Mouse (Mus musculus) midbrain, embryonic 11.5 days (tissue): ENCODE measurements at regions not wholly inside any gene's neighbourhood (a gene's known extent, or its start where the extent isn't known, plus 50 kb on each side); places are given as distances from the start of the nearest gene placed in this dataset.

ENCODE experiments used
- ATAC-seq: fragments of 200-750 bp; cut with Nextera tagmentation; 2 replicates; pipeline ENCODE4 v1.8.0; 2017; ENCODE audit warnings: moderate TSS enrichment, moderate library complexity; ENCODE audit not compliant: low FRiP score
- DNase-seq: peaks from one replicate; pipeline ENCODE4 v3.0.0; 2015; ENCODE audit warnings: low spot score; ENCODE audit errors: missing footprints
- H3K27ac ChIP-seq: fragments of 300-500 bp; sonication (generic); 2 replicates; pipeline ENCODE4 v1.5.1; 2014; ENCODE audit warnings: low read depth, low read length
- H3K27me3 ChIP-seq: fragments of 300-500 bp; sonication (generic); 2 replicates; pipeline ENCODE4 v1.6.1; 2014; ENCODE audit warnings: mild to moderate bottlenecking, low read length, moderate library complexity, mixed read lengths; ENCODE audit not compliant: control insufficient read depth, insufficient read depth
- H3K36me3 ChIP-seq: fragments of 300-500 bp; sonication (generic); 2 replicates; pipeline ENCODE4 v1.6.1; 2014; ENCODE audit warnings: mild to moderate bottlenecking, low read length, moderate library complexity, mixed read lengths; ENCODE audit not compliant: control insufficient read depth, insufficient read depth
- H3K4me1 ChIP-seq: fragments of 300-500 bp; sonication (generic); 2 replicates; pipeline ENCODE4 v1.6.1; 2014; ENCODE audit warnings: low read length; ENCODE audit not compliant: control insufficient read depth, insufficient read depth
- H3K4me2 ChIP-seq: fragments of 300-500 bp; sonication (generic); 2 replicates; pipeline ENCODE4 v1.6.1; 2014; ENCODE audit warnings: mild to moderate bottlenecking, moderate library complexity
- H3K4me3 ChIP-seq: fragments of 300-500 bp; sonication (generic); 2 replicates; pipeline ENCODE4 v1.5.1; 2014; ENCODE audit warnings: low read depth, low read length
- H3K9ac ChIP-seq: fragments of 300-500 bp; sonication (generic); 2 replicates; pipeline ENCODE4 v1.6.1; 2014; ENCODE audit warnings: low read length
- H3K9me3 ChIP-seq: fragments of 300-500 bp; sonication (generic); 2 replicates; pipeline ENCODE4 v1.6.1; 2016; ENCODE audit warnings: low read length; ENCODE audit not compliant: control insufficient read depth
- WGBS: fragments of 180-500 bp; shearing (Covaris S2); extraction: QIAGEN DNeasy Blood & Tissue Kit; methylation state at CpG from one replicate; pipeline ENCODE4 v1.1.7; 2014; 5-methylcytosine and 5-hydroxymethylcytosine counted together

- ATAC-seq (no peak), DNase-seq (no peak)
- Histone ChIP-seq H3K4me1 (no peaks in the 10 kb centered on the region), H3K27me3 (no peaks in the 10 kb centered on the region), H3K9me3 (no peaks in the 10 kb centered on the region), H3K27ac (no peak overlapping the region), H3K9ac (no peak overlapping the region), H3K36me3 (no peaks in the 10 kb centered on the region), H3K4me3 (no peak overlapping the region), H3K4me2 (no peak overlapping the region)
- WGBS = 61% methylated on average over 2 of the region's 2 CpGs
Measured at GRCm38 (mm10) chr7:36352761-36353160, 345.2 kb upstream of the Tshz3 start.

GRCm38 (mm10) chr7:36350616-36351015, 347.3 kb upstream of the Tshz3 start:
- H3K9ac ChIP-seq = no peak overlapping the region
- no peak overlapping the region for H3K4me3 ChIP-seq
- WGBS = 83% methylated on average over 4 of the region's 4 CpGs
- DNase-seq (no peak), ATAC-seq (no peak)
- no peaks in the 10 kb centered on the region for H3K36me3 ChIP-seq
- no peak overlapping the region for H3K27ac ChIP-seq
- no peaks in the 10 kb centered on the region for H3K9me3 ChIP-seq
- no peaks in the 10 kb centered on the region for H3K27me3 ChIP-seq
- no peak overlapping the region for H3K4me2 ChIP-seq
- H3K4me1 ChIP-seq = no peaks in the 10 kb centered on the region

- H3K4me2 ChIP-seq = no peak overlapping the region
- H3K27ac ChIP-seq = no peak overlapping the region
- H3K9me3 ChIP-seq = no peaks in the 10 kb centered on the region
- no peak overlapping the region for H3K4me3 ChIP-seq
- WGBS = 93% methylated on average over 8 of the region's 8 CpGs
- H3K36me3 ChIP-seq = no peaks in the 10 kb centered on the region
- no peaks in the 10 kb centered on the region for H3K4me1 ChIP-seq
- no peak overlapping the region for H3K9ac ChIP-seq
- ATAC-seq (no peak), DNase-seq (no peak)
- no peaks in the 10 kb centered on the region for H3K27me3 ChIP-seq
Measured at GRCm38 (mm10) chr7:36348195-36348594, 349.7 kb upstream of the Tshz3 start.

GRCm38 (mm10) chr7:36334857-36335256, 363.1 kb upstream of the Tshz3 start:
- H3K4me1 ChIP-seq = no peaks in the 10 kb centered on the region
- H3K4me2 ChIP-seq = no peak overlapping the region
- H3K4me3 ChIP-seq = no peak overlapping the region
- ATAC-seq = no peak
- H3K27me3 ChIP-seq = no peaks in the 10 kb centered on the region
- H3K9me3 ChIP-seq = no peaks in the 10 kb centered on the region
- WGBS = 90% methylated on average over 5 of the region's 5 CpGs
- DNase-seq = no peak
- H3K9ac ChIP-seq = no peak overlapping the region
- H3K36me3 ChIP-seq = no peaks in the 10 kb centered on the region
- H3K27ac ChIP-seq = no peak overlapping the region

- DNase-seq (no peak), ATAC-seq (no peak)
- WGBS = 58% methylated on average over 5 of the region's 5 CpGs
- H3K36me3 ChIP-seq = no peaks in the 10 kb centered on the region
- H3K4me3 ChIP-seq = no peak overlapping the region
- no peaks in the 10 kb centered on the region for H3K4me1 ChIP-seq
- no peak overlapping the region for H3K4me2 ChIP-seq
- H3K9me3 ChIP-seq = no peaks in the 10 kb centered on the region
- no peaks in the 10 kb centered on the region for H3K27me3 ChIP-seq
- H3K9ac ChIP-seq = no peak overlapping the region
- H3K27ac ChIP-seq = no peak overlapping the region
Measured at GRCm38 (mm10) chr7:36334091-36334490, 363.8 kb upstream of the Tshz3 start.

- DNase-seq (no peak), ATAC-seq (no peak)
- H3K9me3 ChIP-seq = no peaks in the 10 kb centered on the region
- no peaks in the 10 kb centered on the region for H3K27me3 ChIP-seq
- WGBS = 72% methylated on average over 7 of the region's 7 CpGs
- H3K36me3 ChIP-seq = no peaks in the 10 kb centered on the region
- no peak overlapping the region for H3K27ac ChIP-seq
- H3K4me2 ChIP-seq = no peak overlapping the region
- no peak overlapping the region for H3K4me3 ChIP-seq
- no peaks in the 10 kb centered on the region for H3K4me1 ChIP-seq
- H3K9ac ChIP-seq = no peak overlapping the region
Measured at GRCm38 (mm10) chr7:36332633-36333032, 365.3 kb upstream of the Tshz3 start.

GRCm38 (mm10) chr7:36328141-36328540, 369.8 kb upstream of the Tshz3 start:
- no peak overlapping the region for H3K4me3 ChIP-seq
- no peaks in the 10 kb centered on the region for H3K9me3 ChIP-seq
- WGBS = 93% methylated on average over 2 of the region's 2 CpGs
- H3K4me1 ChIP-seq = no peaks in the 10 kb centered on the region
- H3K36me3 ChIP-seq = no peaks in the 10 kb centered on the region
- H3K9ac ChIP-seq = no peak overlapping the region
- H3K27ac ChIP-seq = no peak overlapping the region
- ATAC-seq (no peak), DNase-seq (no peak)
- no peak overlapping the region for H3K4me2 ChIP-seq
- H3K27me3 ChIP-seq = no peaks in the 10 kb centered on the region

- Histone ChIP-seq H3K4me1 (no peaks in the 10 kb centered on the region), H3K27me3 (no peaks in the 10 kb centered on the region), H3K4me2 (no peak overlapping the region), H3K9ac (no peak overlapping the region), H3K9me3 (no peaks in the 10 kb centered on the region), H3K27ac (no peak overlapping the region), H3K4me3 (no peak overlapping the region), H3K36me3 (no peaks in the 10 kb centered on the region)
- ATAC-seq (no peak), DNase-seq (no peak)
- 80% methylated on average over 1 of the region's 1 CpGs for WGBS
Measured at GRCm38 (mm10) chr7:36324035-36324434, 373.9 kb upstream of the Tshz3 start.

- Histone ChIP-seq H3K9me3 (no peaks in the 10 kb centered on the region), H3K4me2 (no peak overlapping the region), H3K27me3 (no peaks in the 10 kb centered on the region), H3K4me3 (no peak overlapping the region), H3K4me1 (no peaks in the 10 kb centered on the region), H3K36me3 (no peaks in the 10 kb centered on the region), H3K27ac (no peak overlapping the region), H3K9ac (no peak overlapping the region)
- WGBS = 78% methylated on average over 4 of the region's 4 CpGs
- no peak for DNase-seq
- no peak for ATAC-seq
Measured at GRCm38 (mm10) chr7:36322181-36322580, 375.7 kb upstream of the Tshz3 start.
